Mouse (Mus musculus): ENCODE data around the gene Atp6v0b. TPM values are rescaled to one million over a fixed set of nuclear protein-coding genes. Genes with fewer than 3 reads are reported as not detected.

Atp6v0b gene
- polyA plus RNA-seq, 1 experiment: 470 TPM

DNA sequence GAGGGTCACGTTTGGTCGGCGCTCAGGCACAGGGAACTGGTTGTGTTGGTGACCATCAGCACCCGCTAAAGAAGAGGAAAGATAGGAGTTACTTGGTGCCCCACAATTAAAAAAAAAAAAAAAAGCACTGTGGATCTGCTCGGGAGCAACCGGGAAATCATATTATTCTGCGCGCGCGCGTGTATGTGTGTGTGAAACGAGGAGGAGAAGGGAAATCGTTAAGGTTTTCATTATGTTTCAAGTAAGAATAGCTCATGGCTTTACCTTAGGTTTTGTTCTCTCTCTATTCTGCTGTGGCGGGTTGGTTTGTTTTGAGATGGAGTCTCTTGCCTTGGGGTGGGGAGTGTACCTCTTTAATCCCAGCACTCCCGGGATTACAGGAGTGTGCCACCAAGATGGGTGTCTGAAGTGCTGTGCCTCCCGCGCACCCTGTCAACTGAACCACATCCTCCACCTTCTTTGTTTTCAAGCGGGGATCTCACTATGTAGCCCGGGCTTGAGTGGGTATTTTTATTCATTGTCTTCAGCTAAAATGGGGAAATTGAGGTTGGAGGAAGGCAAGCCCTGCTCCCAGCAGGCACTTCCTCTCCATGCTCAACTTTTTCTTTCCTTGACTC lies 28.5 kb upstream of the Atp6v0b start:
- Histone ChIP-seq H3K36me3 (ENCODE audit: control insufficient read depth, insufficient read depth) (no peaks in the 10 kb centered on the region), H3K79me2 (ENCODE audit: control insufficient read depth, insufficient read depth) (peaks cover 39% of the 10 kb centered on the region), H3K4me3 (peak overlapping the region; percentile 95), H3K27me3 (ENCODE audit: control insufficient read depth, insufficient read depth, insufficient read length) (no peaks in the 10 kb centered on the region), H3K4me2 (ENCODE audit: low read depth) (peak overlapping the region; percentile 83), H3ac (ENCODE audit: control insufficient read depth, insufficient read length) (peak overlapping the region; percentile 11)
- no peak for TF ChIP-seq USF1 (IDR thresholded peaks at IDR 0.05; ENCODE audit: low read depth)
- TF ChIP-seq MAX (IDR thresholded peaks at IDR 0.05; ENCODE audit: low read depth): no peak
- TF ChIP-seq TCF3 (IDR thresholded peaks at IDR 0.05; ENCODE audit: insufficient read length, low read depth): no peak
- TF ChIP-seq MYOD1 (IDR thresholded peaks at IDR 0.05; ENCODE audit: control insufficient read depth in 1 of 3, insufficient read length in 2 of 3, low read depth in 2 of 3): no peak
- no peak for TF ChIP-seq POLR2AphosphoS2 (IDR thresholded peaks at IDR 0.05; ENCODE audit: insufficient read length, low read depth)
- TF ChIP-seq SRF (IDR thresholded peaks at IDR 0.05; ENCODE audit: control insufficient read depth, insufficient read length, low read depth): no peak

DNA sequence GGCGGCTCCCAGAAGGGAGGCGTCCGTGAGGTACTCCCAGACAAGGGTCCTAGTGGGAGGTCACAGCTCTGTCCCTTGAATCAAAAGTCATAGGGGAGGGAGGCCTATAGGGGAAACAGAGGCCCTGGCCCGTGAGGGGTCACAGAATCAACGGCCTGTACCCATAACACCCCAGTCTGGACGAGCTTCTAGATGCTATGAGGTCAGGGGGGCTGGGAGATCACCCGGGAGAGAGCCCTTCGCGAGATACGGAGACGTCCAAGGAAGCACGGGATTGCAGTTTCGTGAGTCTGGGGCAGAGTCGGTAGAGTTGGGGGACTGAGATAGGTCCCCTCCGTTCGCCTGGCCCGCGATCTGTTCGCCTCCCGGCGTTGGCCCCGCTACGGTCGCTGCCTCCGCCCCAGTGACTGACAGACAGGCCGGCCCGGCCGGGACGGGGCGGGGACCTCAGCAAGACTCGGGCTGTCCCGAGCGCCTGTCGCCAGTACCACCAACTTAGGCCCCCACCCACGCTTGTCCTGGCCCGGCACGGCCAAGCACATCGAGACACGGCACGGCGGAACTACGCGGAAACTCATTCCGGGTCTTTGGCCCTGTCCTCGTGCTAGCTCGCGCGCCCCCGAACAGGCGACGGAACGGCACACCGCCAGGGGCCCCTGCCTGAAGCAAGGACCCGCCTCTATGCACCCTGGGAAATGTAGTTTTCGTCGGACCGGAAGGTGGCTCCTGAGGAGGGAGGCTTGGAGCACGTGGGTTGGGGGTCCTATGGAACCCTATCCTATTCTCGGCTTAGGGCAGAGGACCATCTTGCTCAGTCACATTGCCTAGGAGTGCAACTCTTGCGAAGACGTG lies 27.7 kb upstream of the Atp6v0b start, which contains the start of gene Ipo13:
Gene Ipo13 (minus strand): TSS at position 409 of the 852 bp plus-strand sequence.
- peak within 1 kb of the TSS; percentile 83 for H3K4me2 ChIP-seq (ENCODE audit: low read depth)
- peak within 1 kb of the TSS; percentile 95 for H3K4me3 ChIP-seq
- H3K79me2 ChIP-seq (ENCODE audit: control insufficient read depth, insufficient read depth): peaks cover 47% of the 10 kb centered on the region

DNA sequence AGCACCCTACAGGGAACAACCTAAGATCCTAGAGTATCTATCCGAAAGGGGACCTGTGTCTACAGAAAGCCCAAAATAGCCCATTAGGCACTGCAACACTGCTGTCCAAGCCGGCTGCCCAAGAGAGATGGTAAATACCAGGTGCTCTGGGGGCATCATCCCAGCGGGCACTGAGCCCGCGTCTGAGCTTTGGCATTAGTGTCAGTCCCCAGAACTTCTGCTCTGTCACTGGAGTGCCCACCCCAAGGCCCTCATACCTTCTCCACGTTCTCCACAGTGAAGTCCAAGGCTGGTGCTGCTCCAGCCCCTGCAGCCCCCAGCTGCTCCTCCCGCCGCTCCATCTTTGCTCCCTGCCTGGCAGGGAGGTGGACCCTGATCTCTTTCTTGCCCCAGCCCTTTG lies 26.9 kb upstream of the Atp6v0b start:
- H3K4me2 ChIP-seq (ENCODE audit: low read depth): peak overlapping the region; percentile 83

More for the DNA sequence above, 27.7 kb upstream of the Atp6v0b start, which contains the start of gene Ipo13:
- Histone ChIP-seq H3ac (ENCODE audit: control insufficient read depth, insufficient read length) (peak within 1 kb of the TSS; percentile 11), H3K27me3 (ENCODE audit: control insufficient read depth, insufficient read depth, insufficient read length) (no peaks in the 10 kb centered on the region), H3K36me3 (ENCODE audit: control insufficient read depth, insufficient read depth) (no peaks in the 10 kb centered on the region)
- TF ChIP-seq SRF (IDR thresholded peaks at IDR 0.05; ENCODE audit: control insufficient read depth, insufficient read length, low read depth) (no peak), CEBPB (IDR thresholded peaks at IDR 0.05; ENCODE audit: insufficient read depth, poor library complexity, severe bottlenecking) (no peak), MAX (IDR thresholded peaks at IDR 0.05; ENCODE audit: low read depth) (peak; percentile 92), TCF12 (IDR thresholded peaks at IDR 0.05; ENCODE audit: insufficient read depth, poor library complexity, severe bottlenecking) (no peak), MYOG (IDR thresholded peaks at IDR 0.05; ENCODE audit: control insufficient read depth in 1 of 3, insufficient read depth in 1 of 3, insufficient read length in 2 of 3, low read depth in 2 of 3) (peak in 1 of 3 experiments; percentile 2), USF1 (IDR thresholded peaks at IDR 0.05; ENCODE audit: low read depth) (peak; percentile 79), TCF3 (IDR thresholded peaks at IDR 0.05; ENCODE audit: insufficient read length, low read depth) (no peak), POLR2AphosphoS2 (IDR thresholded peaks at IDR 0.05; ENCODE audit: insufficient read length, low read depth) (peak; percentile 87), POLR2A (IDR thresholded peaks at IDR 0.05; ENCODE audit: insufficient read length, low read depth) (peak; percentile 94), E2F4 (IDR thresholded peaks at IDR 0.05; ENCODE audit: insufficient read depth) (no peak), REST (IDR thresholded peaks at IDR 0.05; ENCODE audit: insufficient read depth, insufficient read length) (no peak), MYOD1 (IDR thresholded peaks at IDR 0.05; ENCODE audit: control insufficient read depth in 1 of 3, insufficient read length in 2 of 3, low read depth in 2 of 3) (no peak)

DNA sequence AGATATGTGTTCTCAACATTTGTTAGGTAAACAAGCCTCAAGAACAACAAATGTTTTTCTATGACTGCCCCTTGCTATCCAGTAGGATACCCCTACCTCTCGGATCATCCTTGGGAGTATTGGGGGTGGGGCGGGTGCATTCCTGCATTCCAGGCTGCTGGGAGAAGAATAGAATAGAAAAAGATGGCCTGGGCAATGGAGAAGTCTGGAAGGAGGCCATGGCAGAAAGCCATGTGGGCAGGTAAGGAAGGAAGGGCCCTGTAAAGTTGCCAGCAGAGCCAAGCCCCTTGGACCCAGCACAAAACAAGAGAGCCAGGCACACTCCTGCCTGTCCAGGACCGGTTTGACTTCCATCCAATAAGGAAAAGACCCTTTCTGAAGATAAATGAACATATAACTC lies 26.3 kb upstream of the Atp6v0b start:
- H3K4me3 ChIP-seq: peak overlapping the region; percentile 95
- no peaks in the 10 kb centered on the region for H3K27me3 ChIP-seq (ENCODE audit: control insufficient read depth, insufficient read depth, insufficient read length)
- H3K4me2 ChIP-seq (ENCODE audit: low read depth): peak overlapping the region; percentile 83
- H3ac ChIP-seq (ENCODE audit: control insufficient read depth, insufficient read length): no peak overlapping the region
- peaks cover 61% of the 10 kb centered on the region for H3K79me2 ChIP-seq (ENCODE audit: control insufficient read depth, insufficient read depth)
- TF ChIP-seq USF1 (IDR thresholded peaks at IDR 0.05; ENCODE audit: low read depth) (no peak), POLR2AphosphoS2 (IDR thresholded peaks at IDR 0.05; ENCODE audit: insufficient read length, low read depth) (no peak), TCF12 (IDR thresholded peaks at IDR 0.05; ENCODE audit: insufficient read depth, poor library complexity, severe bottlenecking) (no peak), SRF (IDR thresholded peaks at IDR 0.05; ENCODE audit: control insufficient read depth, insufficient read length, low read depth) (no peak), MAX (IDR thresholded peaks at IDR 0.05; ENCODE audit: low read depth) (no peak), POLR2A (IDR thresholded peaks at IDR 0.05; ENCODE audit: insufficient read length, low read depth) (no peak), TCF3 (IDR thresholded peaks at IDR 0.05; ENCODE audit: insufficient read length, low read depth) (no peak), E2F4 (IDR thresholded peaks at IDR 0.05; ENCODE audit: insufficient read depth) (no peak), MYOD1 (IDR thresholded peaks at IDR 0.05; ENCODE audit: control insufficient read depth in 1 of 3, insufficient read length in 2 of 3, low read depth in 2 of 3) (no peak), CEBPB (IDR thresholded peaks at IDR 0.05; ENCODE audit: insufficient read depth, poor library complexity, severe bottlenecking) (no peak), MYOG (IDR thresholded peaks at IDR 0.05; ENCODE audit: control insufficient read depth in 1 of 3, insufficient read depth in 1 of 3, insufficient read length in 2 of 3, low read depth in 2 of 3) (no peak), REST (IDR thresholded peaks at IDR 0.05; ENCODE audit: insufficient read depth, insufficient read length) (no peak)
- H3K36me3 ChIP-seq (ENCODE audit: control insufficient read depth, insufficient read depth): no peaks in the 10 kb centered on the region

More for the DNA sequence above, 26.9 kb upstream of the Atp6v0b start:
- Histone ChIP-seq H3K36me3 (ENCODE audit: control insufficient read depth, insufficient read depth) (no peaks in the 10 kb centered on the region), H3K79me2 (ENCODE audit: control insufficient read depth, insufficient read depth) (peaks cover 55% of the 10 kb centered on the region), H3K4me3 (peak overlapping the region; percentile 95), H3ac (ENCODE audit: control insufficient read depth, insufficient read length) (peak overlapping the region; percentile 11), H3K27me3 (ENCODE audit: control insufficient read depth, insufficient read depth, insufficient read length) (no peaks in the 10 kb centered on the region)
- TF ChIP-seq MYOD1 (IDR thresholded peaks at IDR 0.05; ENCODE audit: control insufficient read depth in 1 of 3, insufficient read length in 2 of 3, low read depth in 2 of 3) (peak in 1 of 3 experiments; percentile 51), USF1 (IDR thresholded peaks at IDR 0.05; ENCODE audit: low read depth) (no peak)
